Mouse (Mus musculus): ENCODE measurements around the gene Olfr1432. TPM values are rescaled to one million over a fixed set of nuclear protein-coding genes. Genes with fewer than 3 reads are reported as not detected.

The Olfr1432 gene
- not detected in 2 replicates for polyA plus RNA-seq (2012; rRNA removed; ENCODE audit: low replicate concordance)

GRCm38 (mm10) chr19:12232496-12232895, at the start of gene Olfr1432:
Gene Olfr1432, minus strand, starts transcription at chr19:12232596.

GRCm38 (mm10) chr19:12279554-12279953, 47.2 kb upstream of the Olfr1432 start, which contains the start of gene Olfr1434:
Gene Olfr1434, plus strand, starts transcription at chr19:12279854.

GRCm38 (mm10) chr19:12260732-12261131, 28.3 kb upstream of the Olfr1432 start, which contains the start of gene Olfr235:
Gene Olfr235, plus strand, starts transcription at chr19:12261032.

GRCm38 (mm10) chr19:12241559-12241958, 9.2 kb upstream of the Olfr1432 start, which contains the start of gene Olfr262:
Gene Olfr262, minus strand, starts transcription at chr19:12241659.

GRCm38 (mm10) chr19:12200334-12200733, 32.1 kb downstream of the Olfr1432 start, which contains the start of gene Olfr1431:
Gene Olfr1431, plus strand, starts transcription at chr19:12200634.

Other genes starting within 250 kb of the Olfr1432 start
- gene Olfr1423, start 191.3 kb downstream of the Olfr1432 start, polyA plus RNA-seq (2012; rRNA removed; ENCODE audit: low replicate concordance) = not detected in 2 replicates
- not detected in 2 replicates for gene Olfr1424, start 169.9 kb downstream of the Olfr1432 start, polyA plus RNA-seq (2012; rRNA removed; ENCODE audit: low replicate concordance)
- gene Olfr1425, start 154.9 kb downstream of the Olfr1432 start, polyA plus RNA-seq (2012; rRNA removed; ENCODE audit: low replicate concordance) = not detected in 2 replicates
- not detected in 2 replicates for gene Olfr1426, start 140.6 kb downstream of the Olfr1432 start, polyA plus RNA-seq (2012; rRNA removed; ENCODE audit: low replicate concordance)
- not detected in 2 replicates for gene Olfr1427, start 129.3 kb downstream of the Olfr1432 start, polyA plus RNA-seq (2012; rRNA removed; ENCODE audit: low replicate concordance)
- gene Olfr1428, start 116.7 kb downstream of the Olfr1432 start, polyA plus RNA-seq (2012; rRNA removed; ENCODE audit: low replicate concordance) = not detected in 2 replicates
- gene Olfr76, start 109.4 kb downstream of the Olfr1432 start, polyA plus RNA-seq (2012; rRNA removed; ENCODE audit: low replicate concordance) = not detected in 2 replicates
- gene Olfr1555-ps1, start 62.5 kb downstream of the Olfr1432 start, polyA plus RNA-seq (2012; rRNA removed; ENCODE audit: low replicate concordance) = not detected in 2 replicates
- not detected in 2 replicates for gene Olfr1431, start 32.0 kb downstream of the Olfr1432 start, polyA plus RNA-seq (2012; rRNA removed; ENCODE audit: low replicate concordance)
- not detected in 2 replicates for gene Olfr262, start 9.1 kb upstream of the Olfr1432 start, polyA plus RNA-seq (2012; rRNA removed; ENCODE audit: low replicate concordance)
- gene Olfr235, start 28.4 kb upstream of the Olfr1432 start, polyA plus RNA-seq (2012; rRNA removed; ENCODE audit: low replicate concordance) = not detected in 2 replicates
- gene Olfr1434, start 47.3 kb upstream of the Olfr1432 start, polyA plus RNA-seq (2012; rRNA removed; ENCODE audit: low replicate concordance) = not detected in 2 replicates
- gene Olfr1436, start 66.5 kb upstream of the Olfr1432 start, polyA plus RNA-seq (2012; rRNA removed; ENCODE audit: low replicate concordance) = not detected in 2 replicates
- not detected in 2 replicates for gene Olfr1437, start 92.5 kb upstream of the Olfr1432 start, polyA plus RNA-seq (2012; rRNA removed; ENCODE audit: low replicate concordance)
- not detected in 2 replicates for gene Olfr1438-ps1, start 103.3 kb upstream of the Olfr1432 start, polyA plus RNA-seq (2012; rRNA removed; ENCODE audit: low replicate concordance)
- not detected in 2 replicates for gene Olfr1440, start 154.7 kb upstream of the Olfr1432 start, polyA plus RNA-seq (2012; rRNA removed; ENCODE audit: low replicate concordance)
- not detected in 2 replicates for gene Olfr1441, start 184.8 kb upstream of the Olfr1432 start, polyA plus RNA-seq (2012; rRNA removed; ENCODE audit: low replicate concordance)
- not detected in 2 replicates for gene Pfpl, start 195.3 kb upstream of the Olfr1432 start, polyA plus RNA-seq (2012; rRNA removed; ENCODE audit: low replicate concordance)
- 9.0 and 31.8 TPM in 2 replicates for gene Mpeg1, start 228.2 kb upstream of the Olfr1432 start, polyA plus RNA-seq (2012; rRNA removed; ENCODE audit: low replicate concordance)

Measured in subcutaneous adipose tissue, adult 2 months (tissue).